Mouse (Mus musculus) hindbrain, embryonic 13.5 days (tissue): ENCODE results near the gene Ctnnbl1. TPM values are rescaled to one million over a fixed set of nuclear protein-coding genes. Genes with fewer than 3 reads are reported as not detected.

Experiments used
- ATAC-seq: fragments of 200-750 bp; cut with Nextera tagmentation; 2 replicates; pipeline ENCODE4 v1.8.0; 2017; ENCODE audit warnings: moderate TSS enrichment; ENCODE audit not compliant: low FRiP score
- H3K27ac ChIP-seq: fragments of 300-500 bp; sonication (generic); 2 replicates; pipeline ENCODE4 v1.5.1; 2015; ENCODE audit warnings: inconsistent platforms, mild to moderate bottlenecking, moderate library complexity
- H3K27me3 ChIP-seq: fragments of 300-500 bp; sonication (generic); 2 replicates; pipeline ENCODE4 v1.6.1; 2015; ENCODE audit warnings: mild to moderate bottlenecking, inconsistent platforms
- H3K36me3 ChIP-seq: fragments of 300-500 bp; sonication (generic); 2 replicates; pipeline ENCODE4 v1.6.1; 2015; ENCODE audit warnings: mild to moderate bottlenecking, inconsistent platforms
- H3K4me1 ChIP-seq: fragments of 300-500 bp; sonication (generic); replicated peaks from 2 replicates; pipeline ENCODE4 v1.6.1; 2015; ENCODE audit warnings: inconsistent platforms
- H3K4me2 ChIP-seq: fragments of 300-500 bp; sonication (generic); 2 replicates; pipeline ENCODE4 v1.6.1; 2015; ENCODE audit warnings: inconsistent platforms, mild to moderate bottlenecking, moderate library complexity
- H3K4me3 ChIP-seq: fragments of 300-500 bp; sonication (generic); 2 replicates; pipeline ENCODE4 v1.5.1; 2015; ENCODE audit warnings: mild to moderate bottlenecking, inconsistent platforms
- H3K9ac ChIP-seq: fragments of 300-500 bp; sonication (generic); 2 replicates; pipeline ENCODE4 v1.6.1; 2015; ENCODE audit warnings: mild to moderate bottlenecking, inconsistent platforms
- H3K9me3 ChIP-seq: fragments of 300-500 bp; sonication (generic); 2 replicates; pipeline ENCODE4 v1.6.1; 2016; ENCODE audit warnings: inconsistent platforms
- WGBS: fragments of 180-500 bp; shearing (Covaris S2); methylation state at CpG from one replicate; pipeline ENCODE4 v1.1.7; 2015; 5-methylcytosine and 5-hydroxymethylcytosine counted together
- polyA plus RNA-seq: library from polyadenylated mRNA; unstranded; fragments of >200 nt; fragmentation: Nextera tagmentation; extraction: Ambion mirVana; gene quantifications from 2 replicates; pipeline ENCODE4 v1.2.1, GENCODE M21; 2015

Ctnnbl1 gene
- polyA plus RNA-seq, 1 experiment from 2014 or later, result 70.6 TPM

DNA sequence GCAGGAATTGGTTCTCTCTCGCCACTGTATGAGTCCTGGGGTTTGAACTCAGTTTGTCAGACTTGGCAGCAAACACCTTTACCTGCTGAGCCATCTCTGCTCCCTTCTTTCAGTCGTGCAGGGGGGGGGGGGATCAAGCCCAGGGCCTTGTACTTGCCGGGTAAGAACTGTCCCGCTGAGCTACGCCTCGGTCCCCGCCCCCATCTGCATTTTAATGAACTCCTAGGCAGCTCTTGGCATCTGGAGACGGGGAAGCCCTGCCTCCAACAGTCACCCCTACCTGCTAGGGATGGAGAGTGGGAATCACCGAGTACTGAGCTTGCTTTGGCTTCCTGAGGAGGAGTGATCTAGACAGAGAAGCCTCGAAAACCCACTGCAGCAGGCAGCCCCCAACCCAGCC is 181.3 kb downstream of the Ctnnbl1 start:
- H3K9ac ChIP-seq, result peak overlapping the region; percentile 46; the same call in 1 of the 2 replicates
- H3K4me1 ChIP-seq, result peaks cover 97% of the 10 kb centered on the region
- 6% methylated on average over 10 of the region's 10 CpGs for WGBS
- H3K4me2 ChIP-seq, result peak overlapping the region; percentile 70
- ATAC-seq, result no peak
- H3K27ac ChIP-seq, result peak overlapping the region; percentile 66
- H3K9me3 ChIP-seq, result no peaks in the 10 kb centered on the region
- peak overlapping the region; percentile 24 for H3K4me3 ChIP-seq
- no peaks in the 10 kb centered on the region for H3K36me3 ChIP-seq
- peaks cover 57% of the 10 kb centered on the region for H3K27me3 ChIP-seq

DNA sequence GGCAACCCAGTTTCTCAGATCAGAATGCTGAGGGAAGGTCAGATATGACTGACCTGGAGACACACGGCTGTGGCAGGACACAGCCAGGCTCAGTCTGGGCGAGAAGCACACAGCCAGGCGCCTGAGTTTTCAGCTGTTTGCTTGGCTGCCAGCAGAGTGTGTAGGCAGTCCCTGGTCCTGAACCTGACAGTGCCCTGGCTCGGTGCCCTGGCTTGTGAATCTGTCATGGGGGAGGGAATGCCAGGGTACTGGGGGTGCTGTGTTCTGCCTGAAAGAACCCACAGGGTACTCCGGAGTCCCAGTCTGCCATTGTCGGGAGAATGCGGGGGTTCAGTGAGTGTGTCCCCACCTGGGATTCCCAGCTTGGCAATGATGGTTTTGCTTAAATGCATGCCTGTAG is 184.3 kb downstream of the Ctnnbl1 start:
- no peak for ATAC-seq
- H3K27me3 ChIP-seq, result peaks cover 40% of the 10 kb centered on the region
- H3K9me3 ChIP-seq, result no peaks in the 10 kb centered on the region
- H3K27ac ChIP-seq, result no peak overlapping the region
- H3K9ac ChIP-seq, result 0 out of 2 replicates have a peak overlapping the region, but pooled peaks have one; percentile 36
- peaks cover 83% of the 10 kb centered on the region for H3K4me1 ChIP-seq
- H3K4me2 ChIP-seq, result peak overlapping the region; percentile 30; the same call in 1 of the 2 replicates
- 68% methylated on average over 7 of the region's 7 CpGs for WGBS
- H3K36me3 ChIP-seq, result 0 out of 2 replicates have a peak, but pooled peaks cover 3% of the 10 kb centered on the region
- H3K4me3 ChIP-seq, result no peak overlapping the region

DNA sequence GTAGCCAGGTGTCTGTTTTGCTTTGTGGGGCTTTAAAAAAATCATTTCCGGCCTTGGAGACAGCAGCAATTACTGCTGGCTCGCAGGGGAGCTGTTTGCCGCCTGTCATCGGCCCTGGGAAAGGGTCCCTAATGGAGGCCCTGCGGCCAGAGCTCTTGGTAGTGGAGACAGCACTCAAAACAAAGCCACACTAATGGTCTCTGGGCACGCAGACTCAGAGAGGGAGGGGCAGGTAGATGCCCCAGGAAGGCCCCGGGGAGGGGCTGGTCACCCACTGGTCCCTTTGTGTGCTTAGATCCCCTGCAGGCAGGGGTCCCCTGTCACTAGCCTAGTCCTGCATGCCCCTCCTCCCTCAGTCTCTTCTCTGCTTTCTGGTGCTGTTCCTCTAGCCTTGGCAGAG is 186.2 kb downstream of the Ctnnbl1 start:
- Histone ChIP-seq H3K9ac (peak overlapping the region; percentile 63), H3K27ac (peak overlapping the region; percentile 83), H3K4me2 (peak overlapping the region; percentile 37), H3K4me3 (no peak overlapping the region), H3K27me3 (peaks cover 28% of the 10 kb centered on the region; the same call in 1 of the 2 replicates), H3K36me3 (0 out of 2 replicates have a peak, but pooled peaks cover 3% of the 10 kb centered on the region), H3K4me1 (peaks cover 85% of the 10 kb centered on the region), H3K9me3 (no peaks in the 10 kb centered on the region)
- 0 out of 2 replicates have a peak, but pooled peaks have one; percentile 23 for ATAC-seq
- WGBS, result 5% methylated on average over 7 of the region's 7 CpGs

DNA sequence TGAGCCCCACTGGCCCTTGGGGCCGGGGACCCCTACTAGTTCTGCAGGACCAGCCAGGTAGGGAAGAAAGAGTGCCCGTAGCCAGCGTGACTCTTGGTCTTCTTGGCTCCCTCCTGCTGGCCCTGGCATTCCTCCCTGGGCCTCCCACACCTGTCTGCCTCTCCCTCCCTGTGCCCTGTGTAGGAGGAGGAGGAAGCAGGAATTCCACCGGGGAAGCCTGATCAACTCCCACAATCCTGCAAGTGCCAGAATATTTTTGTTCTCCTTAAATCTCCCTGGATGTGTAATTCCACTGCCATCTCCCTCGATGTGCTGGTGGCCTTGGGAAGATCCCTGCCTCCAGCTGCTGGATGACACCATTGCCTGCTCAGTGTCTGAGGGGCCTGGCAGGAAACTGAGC is 187.3 kb downstream of the Ctnnbl1 start:
- Histone ChIP-seq H3K27me3 (peaks cover 23% of the 10 kb centered on the region; the same call in 1 of the 2 replicates), H3K4me2 (no peak overlapping the region), H3K36me3 (0 out of 2 replicates have a peak, but pooled peaks cover 3% of the 10 kb centered on the region), H3K4me1 (peaks cover 85% of the 10 kb centered on the region), H3K4me3 (no peak overlapping the region), H3K27ac (no peak overlapping the region), H3K9ac (no peak overlapping the region), H3K9me3 (no peaks in the 10 kb centered on the region)
- 74% methylated on average over 5 of the region's 5 CpGs for WGBS
- ATAC-seq, result no peak

DNA sequence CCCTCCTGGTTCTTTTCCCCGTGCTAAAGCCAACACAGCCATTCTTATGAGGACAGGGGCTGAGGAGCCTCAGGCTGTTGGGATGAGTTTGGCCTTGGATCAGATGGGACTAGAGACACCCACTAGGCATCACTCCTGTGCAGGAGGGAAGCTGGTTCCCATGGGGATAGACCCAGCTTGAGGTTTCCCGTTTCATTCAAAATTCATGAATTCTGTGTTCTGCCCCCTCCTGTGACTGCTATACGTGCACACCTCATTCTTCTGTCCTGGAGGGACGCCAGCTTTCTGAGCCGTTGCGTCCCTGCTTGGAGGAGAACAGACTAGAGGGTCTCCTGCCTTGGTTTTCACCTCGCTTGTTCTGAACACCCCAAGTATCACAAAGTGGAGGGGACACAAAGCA is 189.3 kb downstream of the Ctnnbl1 start:
- H3K27me3 ChIP-seq, result 0 out of 2 replicates have a peak, but pooled peaks cover 17% of the 10 kb centered on the region
- H3K27ac ChIP-seq, result peak overlapping the region; percentile 78
- 0 out of 2 replicates have a peak, but pooled peaks cover 3% of the 10 kb centered on the region for H3K36me3 ChIP-seq
- H3K4me3 ChIP-seq, result no peak overlapping the region
- H3K4me1 ChIP-seq, result peaks cover 73% of the 10 kb centered on the region
- no peak for ATAC-seq
- no peak overlapping the region for H3K4me2 ChIP-seq
- peak overlapping the region; percentile 40; the same call in 1 of the 2 replicates for H3K9ac ChIP-seq
- H3K9me3 ChIP-seq, result no peaks in the 10 kb centered on the region
- WGBS, result 39% methylated on average over 7 of the region's 7 CpGs

DNA sequence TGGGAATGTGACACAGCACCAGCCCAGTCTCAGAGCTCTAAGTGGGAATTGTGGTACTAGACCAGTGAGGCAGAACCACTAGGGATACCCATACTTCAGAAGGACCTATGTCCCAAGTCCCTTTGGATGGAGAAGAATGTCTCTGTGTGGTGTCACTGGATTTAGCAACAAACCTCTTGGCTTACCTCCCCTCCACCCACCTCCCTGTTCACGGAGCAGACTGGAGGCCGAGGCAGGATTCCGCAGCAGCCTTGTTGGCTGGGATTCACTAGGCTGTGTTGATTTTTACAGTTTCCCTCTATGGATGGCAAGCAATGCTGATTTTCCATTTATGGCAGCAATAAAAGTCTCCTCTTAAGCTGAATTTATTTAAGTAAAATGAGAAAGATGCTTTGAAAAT is 189.7 kb downstream of the Ctnnbl1 start:
- peak overlapping the region; percentile 40 for H3K9ac ChIP-seq
- H3K4me3 ChIP-seq, result no peak overlapping the region
- no peaks in the 10 kb centered on the region for H3K9me3 ChIP-seq
- no peak for ATAC-seq
- H3K4me2 ChIP-seq, result 0 out of 2 replicates have a peak overlapping the region, but pooled peaks have one; percentile 18
- 0 out of 2 replicates have a peak, but pooled peaks cover 13% of the 10 kb centered on the region for H3K27me3 ChIP-seq
- 69% methylated on average over 3 of the region's 3 CpGs for WGBS
- 0 out of 2 replicates have a peak, but pooled peaks cover 3% of the 10 kb centered on the region for H3K36me3 ChIP-seq
- peaks cover 69% of the 10 kb centered on the region for H3K4me1 ChIP-seq
- H3K27ac ChIP-seq, result peak overlapping the region; percentile 78

DNA sequence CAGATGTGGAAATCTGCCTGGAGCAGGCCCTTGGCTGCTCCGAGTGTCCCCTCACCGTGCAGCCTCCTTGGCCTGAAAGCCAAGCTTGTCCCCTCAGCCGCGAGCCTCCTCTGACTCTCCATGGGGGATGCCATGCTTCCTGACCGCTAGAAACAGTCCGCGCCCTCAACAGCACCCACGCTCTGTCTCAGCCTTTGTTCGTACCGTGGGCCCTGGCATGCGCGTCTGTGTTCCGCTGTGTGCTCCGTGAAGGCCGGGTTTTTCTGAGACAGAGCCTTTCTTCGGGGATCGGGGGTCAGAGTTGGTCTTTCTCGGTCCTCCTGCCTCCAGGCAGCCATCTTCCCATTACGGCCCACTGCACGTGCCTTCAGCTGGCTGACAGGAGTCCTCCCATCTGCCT is 190.2 kb downstream of the Ctnnbl1 start:
- Histone ChIP-seq H3K27me3 (0 out of 2 replicates have a peak, but pooled peaks cover 12% of the 10 kb centered on the region), H3K4me3 (no peak overlapping the region), H3K36me3 (0 out of 2 replicates have a peak, but pooled peaks cover 3% of the 10 kb centered on the region), H3K27ac (peak overlapping the region; percentile 78), H3K9ac (peak overlapping the region; percentile 40), H3K4me1 (peaks cover 64% of the 10 kb centered on the region), H3K9me3 (no peaks in the 10 kb centered on the region), H3K4me2 (0 out of 2 replicates have a peak overlapping the region, but pooled peaks have one; percentile 18)
- 0 out of 2 replicates have a peak, but pooled peaks have one; percentile 15 for ATAC-seq
- 44% methylated on average over 20 of the region's 20 CpGs for WGBS

DNA sequence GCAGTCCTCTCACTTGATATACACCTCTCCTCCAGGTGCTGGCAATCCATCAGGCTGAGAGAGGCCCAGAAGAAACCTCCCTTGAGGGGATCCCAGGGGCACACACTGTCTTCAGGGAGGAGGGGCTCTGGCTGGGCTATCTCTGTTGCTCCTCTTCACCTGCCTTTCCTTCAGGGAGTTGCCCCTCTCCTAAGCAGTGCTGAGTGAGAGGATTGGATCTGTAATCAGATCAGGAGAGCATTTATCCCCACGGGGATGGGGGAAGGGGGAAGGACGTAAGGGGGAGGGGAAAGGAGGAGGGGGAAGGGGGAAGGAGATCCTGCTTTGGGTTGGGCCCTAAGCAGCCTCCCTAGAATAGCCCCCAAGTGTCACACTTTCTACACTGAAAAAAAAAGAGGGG is 190.6 kb downstream of the Ctnnbl1 start:
- Histone ChIP-seq H3K27ac (peak overlapping the region; percentile 78), H3K4me2 (0 out of 2 replicates have a peak overlapping the region, but pooled peaks have one; percentile 18), H3K36me3 (0 out of 2 replicates have a peak, but pooled peaks cover 3% of the 10 kb centered on the region), H3K9ac (peak overlapping the region; percentile 40), H3K9me3 (no peaks in the 10 kb centered on the region), H3K4me1 (peaks cover 60% of the 10 kb centered on the region), H3K27me3 (0 out of 2 replicates have a peak, but pooled peaks cover 15% of the 10 kb centered on the region), H3K4me3 (no peak overlapping the region)
- ATAC-seq, result 0 out of 2 replicates have a peak, but pooled peaks have one; percentile 11
- WGBS, result 23% methylated on average over 2 of the region's 2 CpGs

DNA sequence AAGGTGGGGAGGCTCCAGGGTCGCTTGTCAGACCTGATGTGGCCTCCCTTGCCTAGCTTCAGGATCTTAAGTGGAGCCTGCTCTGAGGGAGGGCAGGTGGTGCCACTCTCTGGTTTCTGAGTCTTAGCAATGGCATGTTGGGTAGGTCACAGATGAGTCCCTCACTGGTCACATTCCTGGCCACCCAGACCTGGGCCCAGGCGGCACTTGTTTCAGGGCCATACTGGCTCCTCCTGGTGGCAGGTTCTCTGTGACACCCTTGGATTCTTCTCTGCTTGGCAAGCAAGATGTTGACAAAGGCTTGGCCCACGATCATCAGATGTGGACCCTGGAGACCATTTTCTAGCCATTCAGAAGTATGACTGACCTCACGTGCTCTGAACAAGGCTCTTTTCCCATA is 195.5 kb downstream of the Ctnnbl1 start:
- no peak for ATAC-seq
- H3K4me2 ChIP-seq, result no peak overlapping the region
- H3K36me3 ChIP-seq, result peaks cover 21% of the 10 kb centered on the region
- H3K9ac ChIP-seq, result no peak overlapping the region
- H3K9me3 ChIP-seq, result no peaks in the 10 kb centered on the region
- 73% methylated on average over 4 of the region's 4 CpGs for WGBS
- H3K27me3 ChIP-seq, result peaks cover 17% of the 10 kb centered on the region; the same call in 1 of the 2 replicates
- no peak overlapping the region for H3K4me3 ChIP-seq
- H3K4me1 ChIP-seq, result peaks cover 38% of the 10 kb centered on the region
- no peak overlapping the region for H3K27ac ChIP-seq

DNA sequence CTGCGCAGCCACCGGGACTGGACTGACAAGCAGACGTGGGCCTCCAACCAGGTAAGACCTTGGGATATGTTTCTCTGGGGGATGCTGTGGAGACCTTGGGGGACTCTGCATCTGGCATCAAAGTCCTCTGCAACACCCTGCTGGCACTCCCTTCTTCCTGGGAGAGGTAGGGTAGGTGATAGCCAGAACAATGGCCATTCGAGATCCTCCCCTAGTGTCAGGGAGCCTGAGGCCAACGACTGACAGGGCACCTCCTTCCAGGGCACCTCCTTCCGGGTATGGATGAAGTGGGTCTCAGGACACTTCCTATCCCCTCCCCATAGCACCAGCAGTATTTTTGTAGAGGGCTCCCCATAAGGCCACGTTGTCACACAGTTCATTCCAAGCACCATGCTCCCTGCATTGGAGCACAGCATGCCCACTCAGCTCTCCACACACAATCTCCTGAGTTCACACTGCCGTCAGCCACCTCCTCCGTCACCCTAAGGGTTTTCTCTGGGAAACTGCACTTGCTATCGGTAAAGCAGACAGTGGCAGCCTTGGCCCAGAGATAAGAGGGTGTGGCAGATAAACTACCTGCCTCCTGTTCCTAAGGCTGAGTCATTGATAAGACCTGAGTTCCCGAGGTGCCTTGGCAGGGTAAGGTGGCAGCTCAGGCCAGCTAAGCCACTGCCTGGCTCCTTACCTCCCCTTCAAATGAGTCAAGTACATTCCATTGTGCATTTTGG is 198.4 kb downstream of the Ctnnbl1 start:
- ATAC-seq, result no peak
- Histone ChIP-seq H3K4me1 (peaks cover 30% of the 10 kb centered on the region), H3K9ac (no peak overlapping the region), H3K9me3 (no peaks in the 10 kb centered on the region), H3K27me3 (peaks cover 39% of the 10 kb centered on the region), H3K4me2 (no peak overlapping the region), H3K4me3 (no peak overlapping the region), H3K36me3 (peaks cover 40% of the 10 kb centered on the region), H3K27ac (no peak overlapping the region)
- 83% methylated on average over 11 of the region's 11 CpGs for WGBS

DNA sequence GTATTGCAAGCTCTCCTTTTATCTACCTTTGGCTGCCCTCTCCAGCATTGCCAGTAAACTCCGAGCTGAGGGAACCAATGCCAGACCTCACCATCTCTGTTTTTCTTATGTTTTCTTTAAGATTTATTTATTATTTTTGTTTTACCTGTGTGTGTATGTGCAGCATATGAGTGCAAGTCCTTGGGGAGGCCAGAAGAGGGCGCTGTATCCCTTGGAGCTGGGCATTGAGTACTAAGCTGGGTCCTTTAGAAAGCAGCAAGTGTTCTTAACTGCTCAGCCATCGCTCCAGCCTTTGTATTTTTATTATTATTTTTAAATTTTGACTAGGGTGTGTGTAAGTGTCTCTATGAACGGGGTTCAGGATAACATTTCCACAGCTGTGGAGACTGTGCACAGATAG is 199.5 kb downstream of the Ctnnbl1 start:
- 88% methylated on average over 4 of the region's 4 CpGs for WGBS
- Histone ChIP-seq H3K27me3 (peaks cover 50% of the 10 kb centered on the region), H3K9me3 (no peaks in the 10 kb centered on the region), H3K36me3 (peaks cover 40% of the 10 kb centered on the region), H3K4me2 (no peak overlapping the region), H3K4me3 (no peak overlapping the region), H3K27ac (no peak overlapping the region), H3K9ac (no peak overlapping the region), H3K4me1 (peaks cover 40% of the 10 kb centered on the region)
- no peak for ATAC-seq

DNA sequence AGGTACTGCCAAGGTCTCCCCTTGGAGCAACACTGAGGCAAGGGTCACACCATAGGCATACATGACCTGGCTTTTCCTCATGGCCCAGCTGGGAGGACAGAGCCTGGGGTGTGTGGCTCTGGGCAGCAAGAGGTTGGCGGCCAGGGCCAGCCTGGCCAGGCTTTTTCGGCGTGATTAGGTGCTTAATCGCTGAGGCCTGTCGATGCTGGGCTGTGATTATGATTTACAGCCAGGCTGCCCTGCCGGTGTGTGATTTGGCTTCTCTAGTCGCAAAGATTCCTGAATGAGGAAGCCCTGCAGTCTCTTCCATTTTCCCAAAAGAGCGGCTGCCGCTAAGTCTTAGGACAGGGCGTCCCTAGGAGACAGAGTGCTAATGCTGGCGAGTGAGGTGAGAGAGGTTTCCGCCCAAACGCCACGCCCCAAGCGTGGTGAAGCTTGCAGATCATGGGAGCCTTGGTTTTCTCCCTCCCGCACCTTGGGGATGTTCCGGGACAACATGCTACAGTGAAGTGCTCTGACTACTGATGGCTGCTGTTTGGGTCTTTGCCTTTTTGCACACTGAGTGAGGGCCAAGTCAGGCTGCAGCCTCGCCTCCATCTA is 203.5 kb downstream of the Ctnnbl1 start:
- no peak for ATAC-seq
- Histone ChIP-seq H3K9ac (peak overlapping the region; percentile 19), H3K9me3 (no peaks in the 10 kb centered on the region), H3K4me2 (peak overlapping the region; percentile 31), H3K4me1 (peaks cover 47% of the 10 kb centered on the region), H3K27ac (peak overlapping the region; percentile 72), H3K36me3 (peaks cover 37% of the 10 kb centered on the region), H3K4me3 (no peak overlapping the region), H3K27me3 (peaks cover 44% of the 10 kb centered on the region)
- 6% methylated on average over 18 of the region's 18 CpGs for WGBS
